Mouse (Mus musculus) granulocyte monocyte progenitor cell, adult 5-6 weeks (primary cell): ENCODE measurements around the gene Itgb5. TPM values are rescaled to one million over a fixed set of nuclear protein-coding genes. Genes with fewer than 3 reads are reported as not detected.

ENCODE experiments used
- ATAC-seq: replicated peaks from 2 replicates; pipeline ENCODE4 v1.8.0; 2016; ENCODE audit warnings: mild to moderate bottlenecking, moderate TSS enrichment, inconsistent platforms; ENCODE audit not compliant: poor library complexity, severe bottlenecking
- total RNA-seq, 2 experiments: library from RNA; stranded (forward) in 1 of 2; stranded (reverse) in 1 of 2; fragments of 200-712, 200-1000 nt in 1 of 2; fragments of >200 nt in 1 of 2; fragmentation: Nextera tagmentation in 1 of 2; gene quantifications; 2 replicates each; pipeline ENCODE4 v1.2.3; 2014 to 2017

The Itgb5 gene
- total RNA-seq, 2 experiments from 2014 or later = 8.1 to 13.4 TPM

DNA sequence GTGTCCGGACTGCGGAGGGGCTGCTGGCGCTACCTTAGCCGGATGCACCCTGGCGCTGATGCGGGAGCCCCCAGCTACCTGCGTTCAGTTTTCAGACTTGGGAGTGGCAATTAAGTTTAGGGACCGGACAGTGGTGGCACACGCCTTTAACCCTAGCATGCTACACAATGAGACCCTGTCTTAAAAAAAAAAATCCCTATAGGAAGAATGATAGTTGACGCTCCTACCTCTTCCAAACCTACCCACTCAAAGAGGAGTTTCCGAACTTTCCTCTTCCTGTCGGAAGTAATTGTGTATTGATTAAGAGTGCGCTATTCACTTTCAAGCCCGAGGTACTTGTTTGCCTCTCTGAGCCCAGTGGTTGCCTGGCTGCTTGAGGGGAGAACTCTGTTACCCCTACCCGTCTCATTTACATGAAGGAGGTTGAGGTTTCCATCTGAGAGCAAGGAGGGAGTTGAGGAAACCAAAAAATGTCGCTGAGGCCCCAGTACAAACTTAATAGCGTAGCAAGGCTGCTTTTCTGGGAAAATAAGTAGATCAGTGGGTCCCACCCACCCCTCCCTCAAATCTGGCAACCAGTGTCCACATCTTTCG is 1.1 kb downstream of the Itgb5 start:
- ATAC-seq = no peak

DNA sequence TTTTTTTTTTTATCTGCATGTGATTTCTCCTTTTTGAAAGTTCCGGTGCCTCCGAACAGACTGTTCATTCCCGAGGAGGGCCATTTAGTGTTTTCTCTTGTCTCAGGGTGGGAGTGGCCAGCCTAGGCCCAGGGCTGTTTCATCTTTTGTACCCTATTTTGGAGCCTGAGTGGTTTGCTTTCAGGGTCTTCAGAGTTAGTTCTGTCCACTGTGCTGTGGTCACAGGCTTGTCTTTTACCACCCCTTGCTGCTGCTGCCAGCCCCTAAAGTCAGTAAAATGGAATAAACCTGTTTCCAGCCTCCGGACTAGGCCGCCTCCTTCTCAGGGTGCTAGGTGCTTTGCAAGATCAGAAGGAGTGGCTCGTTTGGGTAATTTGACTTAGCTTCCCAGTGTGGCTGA is 2.6 kb downstream of the Itgb5 start:
- ATAC-seq = no peak

DNA sequence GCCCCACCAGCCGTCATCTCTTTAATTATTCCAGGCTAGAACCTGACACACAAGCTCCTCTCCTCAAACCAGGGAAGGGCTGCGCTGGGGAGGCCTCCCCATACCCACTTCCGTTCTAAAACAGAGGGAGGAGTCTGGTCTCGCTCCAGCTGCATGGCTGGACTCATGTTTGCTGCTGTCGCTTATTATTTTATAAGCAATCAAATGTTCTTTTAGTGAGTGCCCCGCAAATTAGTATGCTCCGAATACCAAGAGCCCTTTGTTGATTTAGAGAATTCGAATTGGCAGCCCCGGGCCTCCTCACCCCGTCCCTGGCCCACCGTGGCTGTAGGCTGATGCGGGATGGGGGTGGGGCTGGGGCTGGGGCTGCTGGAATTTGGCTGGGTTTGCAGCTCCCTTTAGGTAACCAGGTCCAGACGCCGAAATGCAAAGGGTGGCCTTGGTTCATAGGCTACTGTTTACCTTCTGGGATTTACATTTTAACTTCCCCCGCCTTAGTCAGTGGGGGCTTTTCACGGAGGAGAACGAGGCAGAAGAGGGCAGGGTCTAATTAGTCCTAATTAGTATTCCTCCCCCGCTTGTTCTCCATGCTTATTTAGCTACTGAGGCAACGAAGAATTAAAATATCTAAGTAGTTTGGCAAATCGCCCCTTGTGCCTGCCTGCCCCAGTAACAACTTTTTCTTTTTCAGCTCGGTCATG is 3.4 kb downstream of the Itgb5 start:
- peak; percentile 23 for ATAC-seq

DNA sequence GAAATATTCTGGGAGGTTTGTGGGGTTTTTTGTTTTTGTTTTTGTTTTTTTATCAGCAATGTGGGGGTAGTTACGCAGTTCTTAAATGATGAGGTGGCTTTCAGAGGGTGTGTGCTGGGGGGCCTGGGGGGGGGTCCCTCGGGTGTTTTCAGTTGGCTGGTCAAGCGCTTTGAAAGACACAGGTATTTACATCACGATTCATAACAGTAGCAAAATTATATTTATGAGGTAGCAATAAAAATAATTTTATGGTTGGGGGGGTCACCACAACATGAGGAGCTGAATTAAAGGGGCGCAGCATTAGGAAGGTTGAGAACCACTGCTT is 3.9 kb downstream of the Itgb5 start:
- no peak for ATAC-seq

DNA sequence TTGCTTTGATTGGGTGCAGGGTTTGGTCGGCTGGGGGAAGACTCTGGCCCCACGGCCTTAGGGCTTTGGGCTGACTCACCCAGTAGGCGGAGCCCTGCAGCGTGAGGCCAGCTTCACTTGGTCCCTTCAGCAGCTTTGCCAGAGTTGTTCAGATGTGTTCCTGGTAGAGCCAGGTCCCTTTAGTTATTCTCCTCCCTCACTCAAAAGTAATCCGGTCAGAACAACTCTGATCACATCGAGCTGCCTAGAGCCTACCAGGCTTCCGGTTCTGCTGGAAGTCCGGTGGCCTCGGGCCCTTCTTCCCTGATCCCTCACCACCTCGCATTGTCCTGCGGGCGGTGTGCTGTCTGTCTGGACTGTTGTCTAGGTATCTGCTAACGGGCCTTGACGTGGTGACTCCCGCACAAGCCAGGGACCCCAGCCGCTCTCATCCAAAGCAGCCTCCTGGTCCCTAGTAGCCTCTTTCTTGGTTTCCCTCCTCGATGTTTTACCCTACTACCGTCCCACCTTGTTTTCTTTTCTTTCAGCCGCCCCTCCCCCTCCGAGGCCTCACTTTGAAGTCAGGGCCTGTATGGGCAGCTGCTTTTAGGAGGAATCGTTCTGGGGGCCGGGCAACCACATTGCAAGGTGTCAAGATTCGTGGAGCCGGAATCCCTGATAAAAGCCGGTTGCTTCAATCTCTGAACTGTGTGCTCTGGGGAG is 4.5 kb downstream of the Itgb5 start:
- 0 out of 2 replicates have a peak, but pooled peaks have one; percentile 22 for ATAC-seq

DNA sequence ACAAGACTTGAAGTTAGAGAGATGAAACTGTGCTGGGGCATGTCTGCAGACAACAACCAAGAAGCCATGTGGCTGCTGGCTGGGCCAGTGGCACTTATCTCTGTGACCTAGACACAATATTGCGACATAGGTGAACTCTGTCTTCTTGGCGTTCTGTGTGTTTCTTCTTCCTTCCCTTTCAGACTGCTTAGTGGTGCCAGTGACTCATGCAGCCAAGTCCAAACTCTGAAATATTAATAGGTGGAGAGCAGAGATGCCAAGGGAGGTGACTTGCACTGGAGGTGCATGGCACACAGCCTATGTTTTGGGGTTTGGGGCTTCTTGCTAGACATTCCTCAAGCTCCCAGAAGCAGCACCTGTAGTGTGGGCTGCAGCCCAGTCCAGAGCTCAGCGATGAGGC is 7.2 kb downstream of the Itgb5 start:
- ATAC-seq = peak; percentile 89

DNA sequence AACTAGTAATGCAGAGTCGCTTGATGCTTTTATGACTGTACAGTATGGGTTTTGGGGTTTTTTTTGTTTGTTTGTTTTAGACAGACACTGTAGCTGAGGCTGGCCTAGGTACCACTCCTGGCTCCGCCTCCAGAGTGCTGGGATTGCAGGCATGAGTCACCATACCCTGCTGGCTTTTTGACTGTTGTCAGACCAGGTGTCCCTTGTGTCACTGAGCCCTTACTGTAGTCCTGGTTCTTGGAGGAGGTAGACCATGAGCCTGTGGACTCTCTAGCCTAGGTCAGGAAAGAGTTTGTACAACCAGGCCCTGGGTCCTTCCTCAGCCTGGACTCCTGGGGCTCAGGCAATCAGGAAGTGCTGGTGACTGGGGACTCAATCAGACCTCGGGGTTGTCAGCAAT is 7.7 kb downstream of the Itgb5 start:
- ATAC-seq = peak; percentile 21

DNA sequence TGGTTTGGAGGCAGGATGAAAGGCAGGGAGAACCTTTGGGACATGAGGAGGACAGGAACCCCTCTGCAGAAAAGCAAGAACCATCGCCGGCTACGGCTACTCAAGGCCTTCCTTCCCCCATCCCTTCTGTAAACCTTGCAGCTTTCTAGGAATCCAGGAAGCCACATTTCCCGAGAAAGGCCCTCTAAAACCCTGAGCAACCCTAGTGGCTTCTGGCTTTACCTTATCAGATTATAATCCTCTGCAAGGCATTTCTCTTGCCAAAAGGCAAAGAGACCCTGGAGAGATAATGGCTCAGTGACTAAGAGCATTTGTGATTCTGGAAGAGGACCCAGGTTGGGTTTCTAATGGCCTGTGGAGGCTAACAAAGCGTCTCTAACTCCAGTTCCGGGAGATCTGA is 11.2 kb downstream of the Itgb5 start:
- ATAC-seq = no peak

DNA sequence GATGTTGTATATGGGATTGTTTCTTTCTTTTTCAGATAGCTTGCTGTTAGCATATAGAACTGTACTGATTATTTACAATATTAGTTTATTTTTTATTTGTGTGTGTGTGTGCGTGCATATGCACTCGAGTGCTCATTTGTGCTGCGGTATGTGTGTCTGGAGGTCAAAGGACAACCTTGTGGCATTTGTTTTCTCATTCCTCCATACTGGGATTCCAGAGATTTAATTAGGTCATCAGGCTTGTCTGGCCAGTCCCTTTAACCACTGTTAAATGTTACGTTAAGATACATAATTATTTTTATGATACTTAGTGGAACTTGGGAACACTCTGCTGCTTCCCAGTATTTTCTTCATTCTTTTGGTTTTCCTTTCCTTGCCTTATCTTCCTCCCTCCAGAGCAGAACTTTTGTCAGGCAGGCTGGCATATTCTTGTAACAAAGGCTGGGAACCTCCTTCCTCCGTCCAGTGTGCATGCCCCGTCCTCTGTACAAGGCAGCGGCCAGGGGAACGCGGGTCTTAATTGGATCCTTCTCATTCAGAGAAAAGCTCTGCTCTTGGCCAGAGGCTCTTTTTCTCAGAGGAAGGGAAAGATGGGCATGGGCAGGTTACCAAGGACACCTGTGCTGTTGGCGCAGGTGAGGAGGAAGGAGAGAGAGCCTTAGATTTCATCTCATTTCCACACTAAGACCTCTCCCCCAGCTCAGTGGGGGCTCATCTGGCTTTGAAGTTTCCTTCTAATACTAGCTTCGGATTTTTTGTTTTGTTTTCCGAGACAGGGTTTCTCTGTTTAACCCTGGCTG is 12.8 kb downstream of the Itgb5 start:
- no peak for ATAC-seq

DNA sequence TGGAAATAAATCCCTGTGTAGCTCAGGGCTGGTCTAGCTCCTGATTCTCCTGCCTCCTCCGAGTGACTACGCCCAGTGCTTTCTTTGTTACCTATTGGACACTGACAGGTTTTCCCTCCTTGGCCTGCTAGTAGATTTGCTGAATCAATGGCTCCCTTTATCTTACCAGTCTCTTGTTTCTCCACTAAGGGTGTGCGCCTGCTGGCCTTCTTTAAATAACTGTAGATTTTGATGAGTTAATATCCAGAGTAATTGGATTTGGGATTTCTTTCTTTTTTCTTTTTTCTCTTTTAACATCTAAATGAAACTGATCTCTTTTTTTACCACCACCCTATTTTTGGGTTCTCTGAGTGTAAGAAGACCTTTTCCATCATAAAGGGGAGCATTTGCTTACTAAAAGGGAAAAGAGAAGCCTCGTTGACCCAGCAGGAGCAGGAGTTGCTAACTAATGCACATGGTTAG is 14.7 kb downstream of the Itgb5 start:
- no peak for ATAC-seq

DNA sequence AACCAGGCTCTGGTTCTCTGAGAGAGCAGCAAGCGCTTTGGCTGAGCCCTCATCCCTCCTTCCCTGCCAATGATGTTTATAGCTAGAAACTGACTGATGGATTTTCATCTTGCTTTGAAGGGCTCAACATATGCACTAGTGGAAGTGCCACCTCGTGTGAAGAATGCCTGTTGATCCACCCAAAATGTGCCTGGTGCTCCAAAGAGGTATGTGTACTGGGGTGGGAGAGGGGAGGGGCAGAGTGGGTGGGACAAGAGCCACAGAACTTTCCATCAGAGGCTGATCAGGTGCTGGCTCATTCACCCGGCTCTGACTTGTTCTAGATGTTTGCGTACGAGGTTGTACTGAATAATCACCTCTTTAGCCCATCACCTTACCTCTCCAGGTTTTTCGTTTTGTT is 15.4 kb downstream of the Itgb5 start:
- no peak for ATAC-seq

DNA sequence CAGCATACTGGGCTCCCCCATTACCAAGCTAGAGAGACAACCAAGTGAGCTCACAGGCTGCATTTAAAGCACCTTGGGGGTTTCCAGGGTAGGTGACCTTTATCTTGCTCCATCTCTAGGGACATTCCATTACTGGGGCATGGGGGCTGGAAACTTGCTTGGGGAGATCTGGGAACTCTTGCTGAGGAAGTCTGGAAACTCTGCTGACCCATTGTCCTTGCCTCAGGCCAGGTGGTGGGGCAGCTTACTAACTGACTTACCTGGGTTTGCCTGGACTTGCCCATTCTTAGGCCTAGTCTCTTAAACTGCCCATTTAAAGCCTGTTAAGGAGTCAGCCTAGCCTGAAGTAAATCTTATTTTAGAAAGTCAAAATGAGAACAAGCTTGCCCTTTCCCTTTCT is 23.8 kb downstream of the Itgb5 start:
- ATAC-seq = no peak

DNA sequence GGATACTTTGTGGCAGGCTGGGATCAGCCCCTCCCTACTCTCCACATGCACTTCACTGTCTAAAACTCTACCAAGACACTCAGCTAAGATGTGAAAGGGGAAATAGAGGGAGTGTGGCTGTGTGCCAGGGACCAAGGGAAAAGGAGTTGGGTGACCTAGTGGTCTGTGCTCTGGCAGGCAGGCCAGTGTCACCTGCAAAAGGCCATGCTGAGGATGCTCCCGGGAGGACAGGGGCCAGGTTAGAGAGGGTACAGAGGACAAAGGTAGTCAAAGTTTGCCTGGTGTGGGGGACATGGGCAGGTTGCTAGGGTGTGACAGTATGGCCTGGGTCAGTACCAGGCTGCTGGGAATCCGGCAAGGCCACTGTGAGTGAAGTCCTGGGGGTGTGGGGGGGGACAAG is 29.3 kb downstream of the Itgb5 start:
- ATAC-seq = peak; percentile 51

DNA sequence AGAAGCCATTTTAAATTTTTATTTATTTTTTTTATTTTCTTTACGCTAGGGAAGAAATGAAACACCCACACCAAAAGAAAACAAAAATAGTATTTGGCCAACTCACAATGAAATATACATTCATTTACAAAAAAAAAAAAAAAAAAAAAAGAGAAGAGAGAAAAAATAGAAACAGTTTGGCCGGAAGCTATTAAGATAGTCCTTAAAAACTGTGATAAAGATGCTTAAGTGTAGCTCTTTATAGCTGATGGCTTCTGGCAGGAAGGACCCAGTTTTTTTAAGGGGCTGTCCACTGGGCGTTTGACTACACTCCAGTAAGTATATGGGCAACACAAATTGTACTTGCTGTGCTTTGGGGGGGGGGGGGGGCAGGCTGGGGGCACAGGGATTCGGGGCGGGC is 29.9 kb downstream of the Itgb5 start:
- ATAC-seq = no peak

DNA sequence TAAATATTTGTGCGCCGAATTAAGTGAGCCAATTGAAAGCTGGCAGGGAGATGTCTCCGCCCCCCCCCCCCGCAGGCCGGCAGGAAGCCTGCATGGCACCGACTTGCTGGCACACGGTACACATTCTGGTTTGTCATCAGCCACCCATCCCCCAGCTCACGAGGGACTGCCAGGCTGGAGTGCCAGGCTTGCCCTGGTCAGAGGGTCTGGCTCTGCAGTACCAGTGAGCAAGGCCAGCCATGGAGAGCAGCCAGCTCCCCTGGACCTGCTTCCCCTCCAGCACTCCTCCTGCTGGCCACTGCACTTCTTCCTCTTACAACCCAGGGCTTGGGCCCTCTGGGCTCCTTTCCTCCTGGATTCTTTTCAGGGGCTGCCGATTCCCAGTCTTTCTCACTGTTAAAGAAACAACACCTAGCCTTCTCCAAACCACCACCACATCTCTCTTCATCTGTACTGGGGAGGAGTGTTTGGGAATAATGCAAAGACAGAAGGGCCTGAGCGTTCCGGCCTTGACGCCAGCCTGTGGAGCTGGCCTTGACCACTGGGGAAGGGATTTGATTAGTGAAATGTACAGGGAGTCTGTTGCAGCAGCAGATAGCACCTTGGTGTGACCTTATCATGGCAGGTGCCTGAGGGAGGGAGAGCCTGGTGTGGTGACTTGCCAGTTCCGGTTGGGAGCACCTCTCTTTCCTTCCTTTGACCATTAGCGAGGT is 30.7 kb downstream of the Itgb5 start:
- ATAC-seq = peak; percentile 80

DNA sequence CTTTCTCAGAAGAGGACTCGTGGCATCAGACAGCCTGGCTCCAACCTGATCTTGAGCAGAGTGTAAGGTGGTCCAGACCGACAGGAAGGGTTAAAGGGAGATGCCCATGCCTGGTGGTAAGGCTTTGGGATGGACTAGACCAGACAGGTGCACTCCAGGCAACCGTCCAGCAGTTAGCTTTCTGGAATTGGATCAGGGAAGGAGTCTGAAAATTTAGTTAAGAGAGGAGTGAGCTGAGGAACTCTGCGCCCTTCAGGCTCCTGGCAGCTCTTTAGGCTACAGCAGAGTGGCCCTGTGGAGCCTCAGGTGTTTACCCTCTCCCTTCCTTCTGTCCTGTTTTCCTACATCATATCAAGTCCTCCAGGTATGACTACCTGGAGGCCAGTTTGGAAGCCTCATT is 32.9 kb downstream of the Itgb5 start:
- no peak for ATAC-seq

DNA sequence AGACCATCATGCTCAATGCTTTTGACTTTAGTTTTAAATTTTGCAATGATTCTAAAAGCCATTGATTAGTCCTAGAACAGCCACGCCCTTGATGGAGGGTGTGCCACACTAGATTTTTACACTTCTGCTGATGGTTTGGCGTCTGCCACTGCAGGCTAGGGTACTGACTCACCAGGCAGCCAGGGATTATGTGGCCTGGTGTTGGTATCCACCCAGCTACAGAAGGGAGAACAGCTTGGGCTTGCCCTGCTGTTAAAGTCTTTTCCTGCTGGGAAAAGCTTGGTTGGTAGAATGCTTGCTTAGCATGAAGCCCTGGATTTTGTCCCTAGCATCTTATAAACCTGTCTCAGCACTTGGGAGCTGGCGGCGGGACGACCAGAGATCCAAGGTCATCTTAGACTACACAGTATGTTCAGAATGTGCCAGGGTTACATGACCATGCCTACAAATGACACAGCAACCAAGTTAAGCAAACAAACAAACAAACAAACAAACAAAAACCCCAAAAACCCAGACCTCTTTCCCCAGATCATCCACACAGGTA is 33.8 kb downstream of the Itgb5 start:
- ATAC-seq = no peak

DNA sequence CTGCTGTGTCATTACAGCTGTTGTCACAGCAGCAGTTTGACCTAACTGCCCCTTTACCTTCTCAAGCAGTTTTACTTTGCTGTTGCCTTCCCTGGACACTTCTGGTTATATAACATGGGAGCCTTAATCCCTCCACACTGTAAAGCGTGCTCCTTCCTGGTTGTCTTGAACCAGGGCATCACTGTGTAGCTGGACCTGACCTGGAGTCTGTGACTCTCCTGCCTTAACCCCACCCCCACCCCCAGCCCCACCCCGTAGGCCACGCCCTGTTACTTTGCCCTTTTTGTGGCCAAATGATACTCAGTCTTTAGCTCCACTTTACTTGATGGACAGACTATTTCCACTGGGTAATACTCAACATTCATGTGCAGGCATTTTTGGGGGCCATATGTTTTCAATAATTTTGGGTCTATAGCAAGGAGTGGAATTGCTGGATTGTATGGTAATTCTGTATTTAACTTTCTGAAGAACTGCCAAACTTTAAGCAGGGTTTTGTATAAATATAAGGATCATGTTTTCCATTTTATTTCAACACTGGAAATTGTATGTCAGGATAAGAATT is 40.8 kb downstream of the Itgb5 start:
- ATAC-seq = no peak

DNA sequence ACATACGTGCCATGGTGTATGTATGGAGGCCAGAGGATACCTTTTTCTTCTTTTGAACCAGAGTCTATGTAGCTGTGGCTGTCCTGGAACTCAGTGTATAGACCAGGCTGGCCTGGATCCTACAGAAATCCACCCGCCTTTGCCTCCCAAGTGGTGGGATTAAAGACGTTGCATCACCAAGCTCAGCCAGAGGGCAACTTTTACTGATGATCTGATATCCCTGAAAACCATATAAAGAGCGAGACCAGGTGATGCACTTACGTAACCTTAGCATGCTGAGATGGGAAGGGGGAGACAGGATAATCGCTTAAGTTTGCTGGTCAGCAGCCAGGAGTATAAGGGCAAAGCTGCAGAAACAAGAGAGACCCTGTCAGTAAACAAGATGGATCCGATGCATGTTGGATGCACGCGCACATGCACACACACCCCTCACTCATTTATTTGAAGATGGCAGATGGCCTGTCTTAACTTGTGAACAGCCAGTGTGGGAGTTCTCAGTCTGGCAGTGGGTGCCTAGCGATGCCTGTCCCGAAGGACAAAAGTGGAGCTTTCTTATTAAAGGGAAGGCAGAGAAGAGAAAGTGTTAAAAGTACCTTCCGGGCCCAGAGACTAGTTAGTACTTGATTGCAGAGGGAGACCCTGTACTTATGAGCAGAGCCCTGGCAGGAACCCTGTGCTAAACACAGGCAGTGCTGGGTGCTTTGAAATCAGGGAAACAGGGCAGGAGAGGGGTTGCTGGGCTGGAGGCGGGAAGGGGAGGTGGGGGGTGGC is 41.7 kb downstream of the Itgb5 start:
- no peak for ATAC-seq
